Mouse (Mus musculus) heart, embryonic 10.5 days (tissue): ENCODE measurements around the gene Gm20388. TPM values are rescaled to one million over a fixed set of nuclear protein-coding genes. Genes with fewer than 3 reads are reported as not detected.

Experiments
- DNase-seq: peaks from one replicate; pipeline ENCODE4 v3.0.0-alpha.2; 2017; ENCODE audit warnings: low spot score
- H3K27ac ChIP-seq: fragments of 300-500 bp; sonication (generic); 2 replicates; pipeline ENCODE4 v1.5.1; 2016; ENCODE audit warnings: mild to moderate bottlenecking
- H3K27me3 ChIP-seq: fragments of 300-500 bp; sonication (generic); 2 replicates; pipeline ENCODE4 v1.6.1; 2016; ENCODE audit warnings: mild to moderate bottlenecking; ENCODE audit not compliant: poor library complexity, insufficient read depth, severe bottlenecking
- H3K36me3 ChIP-seq: fragments of 300-500 bp; sonication (generic); 2 replicates; pipeline ENCODE4 v1.6.1; 2016; ENCODE audit warnings: mild to moderate bottlenecking, moderate library complexity
- H3K4me1 ChIP-seq: fragments of 300-500 bp; sonication (generic); 2 replicates; pipeline ENCODE4 v1.6.1; 2016; ENCODE audit warnings: mild to moderate bottlenecking
- H3K4me3 ChIP-seq: fragments of 300-500 bp; sonication (generic); 2 replicates; pipeline ENCODE4 v1.5.1; 2016; ENCODE audit warnings: mild to moderate bottlenecking, moderate library complexity
- H3K9me3 ChIP-seq: fragments of 300-500 bp; sonication (generic); 2 replicates; pipeline ENCODE4 v1.6.1; 2016; ENCODE audit warnings: mild to moderate bottlenecking, moderate library complexity
- WGBS: fragments of 180-500 bp; shearing (Covaris S2); methylation state at CpG from one replicate; pipeline ENCODE4 v1.1.7; 2016; 5-methylcytosine and 5-hydroxymethylcytosine counted together
- polyA plus RNA-seq: library from polyadenylated mRNA; unstranded; fragments of >200 nt; fragmentation: Nextera tagmentation; extraction: Ambion mirVana; gene quantifications from 2 replicates; pipeline ENCODE4 v1.2.1, GENCODE M21; 2016

Gm20388 gene
- polyA plus RNA-seq, 1 experiment from 2014 or later = 4.5 TPM

- WGBS = 41% methylated on average over 2 of the region's 2 CpGs
- no peak for DNase-seq
- no peaks in the 10 kb centered on the region for H3K9me3 ChIP-seq
- H3K4me1 ChIP-seq = peaks cover 10% of the 10 kb centered on the region
- peak overlapping the region; percentile 64; the same call in 1 of the 2 replicates for H3K27ac ChIP-seq
- no peak overlapping the region for H3K4me3 ChIP-seq
- no peaks in the 10 kb centered on the region for H3K27me3 ChIP-seq
- no peaks in the 10 kb centered on the region for H3K36me3 ChIP-seq
Observed at GRCm38 (mm10) chr8:124212148-124212547, 4301.5 kb downstream of the Gm20388 start.

DNA sequence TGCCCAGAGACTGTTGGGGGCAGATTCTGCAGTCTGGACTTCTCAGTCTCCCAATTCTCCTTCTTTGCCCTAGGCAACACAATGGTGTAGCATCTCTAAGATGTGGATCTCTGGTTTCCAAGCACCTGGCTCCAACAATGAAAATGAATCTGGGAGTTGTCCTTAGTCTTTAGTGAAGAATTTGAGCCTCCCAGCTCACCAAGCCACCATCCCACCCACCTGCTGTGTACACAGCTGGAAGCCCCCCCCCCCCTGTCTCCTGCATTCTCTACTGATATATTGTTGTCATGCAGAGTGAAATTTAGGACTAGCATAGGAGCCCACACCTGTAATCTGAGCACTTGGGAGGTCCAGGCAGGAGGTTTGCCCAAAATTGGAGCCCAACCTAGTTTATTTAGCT lies 4306.3 kb downstream of the Gm20388 start:
- no peak overlapping the region for H3K27ac ChIP-seq
- peaks cover 10% of the 10 kb centered on the region for H3K4me1 ChIP-seq
- no peaks in the 10 kb centered on the region for H3K27me3 ChIP-seq
- no peak overlapping the region for H3K4me3 ChIP-seq
- DNase-seq = no peak
- H3K36me3 ChIP-seq = no peaks in the 10 kb centered on the region
- H3K9me3 ChIP-seq = no peaks in the 10 kb centered on the region

DNA sequence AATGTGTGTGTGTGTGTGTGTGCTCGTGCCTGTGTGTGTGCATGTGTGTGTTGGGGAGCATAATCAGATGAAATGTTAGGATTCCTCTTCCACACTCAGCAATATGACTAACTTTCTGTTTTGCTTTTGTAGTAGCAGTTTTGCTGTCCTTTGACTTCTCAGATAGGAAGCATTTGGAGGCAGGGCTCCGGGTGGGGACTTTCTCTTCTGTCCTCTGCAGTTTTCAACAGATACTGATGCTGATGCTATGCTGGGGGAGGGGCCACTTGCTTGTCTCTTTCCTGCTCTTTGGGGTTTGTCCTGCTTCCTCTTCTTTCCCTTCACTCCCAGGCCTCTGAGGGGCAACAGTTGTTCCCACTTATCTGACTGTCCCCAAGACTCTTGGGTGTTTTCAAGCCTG lies 4319.2 kb downstream of the Gm20388 start:
- DNase-seq = no peak
- Histone ChIP-seq H3K4me1 (peaks cover 43% of the 10 kb centered on the region), H3K9me3 (no peaks in the 10 kb centered on the region), H3K4me3 (no peak overlapping the region), H3K27me3 (peaks cover 8% of the 10 kb centered on the region), H3K36me3 (no peaks in the 10 kb centered on the region), H3K27ac (peak overlapping the region; percentile 76)
- 61% methylated on average over 2 of the region's 2 CpGs for WGBS

GRCm38 (mm10) chr8:124230496-124231175 lies 4320.0 kb downstream of the Gm20388 start:
- DNase-seq = no peak
- peaks cover 7% of the 10 kb centered on the region for H3K27me3 ChIP-seq
- WGBS = 32% methylated on average over 8 of the region's 8 CpGs
- peak overlapping the region; percentile 97 for H3K4me3 ChIP-seq
- no peaks in the 10 kb centered on the region for H3K9me3 ChIP-seq
- peak overlapping the region; percentile 87 for H3K27ac ChIP-seq
- H3K36me3 ChIP-seq = no peaks in the 10 kb centered on the region
- peaks cover 51% of the 10 kb centered on the region for H3K4me1 ChIP-seq

DNA sequence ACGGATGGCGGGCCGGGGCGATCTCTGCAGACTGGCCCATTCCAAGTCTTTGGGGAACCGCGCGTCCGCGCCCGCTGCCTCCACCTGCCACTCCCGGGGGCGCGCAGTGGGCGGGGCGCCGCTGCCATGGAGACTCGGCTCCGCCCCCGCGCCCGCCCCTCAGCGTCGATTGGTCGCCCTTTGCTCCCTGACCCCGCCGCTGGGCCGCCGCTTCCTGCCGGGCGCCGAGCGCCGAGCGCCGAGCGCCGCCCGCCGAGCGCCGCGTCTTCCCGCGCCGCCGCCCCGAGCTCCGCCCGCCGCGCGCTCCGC lies 4320.5 kb downstream of the Gm20388 start, which contains the start of gene Galnt2:
Gene Galnt2, plus strand, starts transcription at position 216 of the 309 bp plus-strand sequence.
- Histone ChIP-seq H3K9me3 (no peaks in the 10 kb centered on the region), H3K36me3 (no peaks in the 10 kb centered on the region), H3K4me1 (peaks cover 56% of the 10 kb centered on the region), H3K27me3 (peaks cover 7% of the 10 kb centered on the region), H3K27ac (peak within 1 kb of the TSS; percentile 87), H3K4me3 (peak within 1 kb of the TSS; percentile 97)
- 4% methylated on average over 53 of the region's 53 CpGs for WGBS
- DNase-seq = peak; percentile 89

GRCm38 (mm10) chr8:124231485-124232279 lies 4321.0 kb downstream of the Gm20388 start:
- Histone ChIP-seq H3K36me3 (0 out of 2 replicates have a peak, but pooled peaks cover 2% of the 10 kb centered on the region), H3K27ac (peak overlapping the region; percentile 87), H3K9me3 (no peaks in the 10 kb centered on the region), H3K4me1 (peaks cover 58% of the 10 kb centered on the region), H3K27me3 (peaks cover 7% of the 10 kb centered on the region), H3K4me3 (peak overlapping the region; percentile 97)
- 4% methylated on average over 83 of the region's 83 CpGs for WGBS
- peak; percentile 82 for DNase-seq

DNA sequence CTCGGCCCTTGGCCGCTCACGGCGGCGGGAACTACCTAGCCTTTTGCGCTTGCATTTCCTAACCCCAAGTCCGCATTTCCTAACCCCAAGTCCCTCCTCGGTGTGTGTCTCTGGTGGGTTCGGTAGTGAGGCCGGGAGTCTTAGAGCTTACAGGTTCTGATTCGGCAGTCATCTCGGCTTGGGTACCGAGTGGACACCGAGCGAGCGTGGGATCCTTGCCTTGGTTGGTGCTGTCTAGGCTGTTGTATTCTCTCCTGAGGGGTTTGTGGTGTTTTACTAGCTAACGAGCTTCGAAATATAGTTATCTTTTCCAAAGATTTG lies 4321.6 kb downstream of the Gm20388 start:
- WGBS = 4% methylated on average over 18 of the region's 18 CpGs
- H3K9me3 ChIP-seq = no peaks in the 10 kb centered on the region
- 0 out of 2 replicates have a peak, but pooled peaks cover 4% of the 10 kb centered on the region for H3K36me3 ChIP-seq
- peaks cover 60% of the 10 kb centered on the region for H3K4me1 ChIP-seq
- H3K27me3 ChIP-seq = peaks cover 7% of the 10 kb centered on the region
- H3K27ac ChIP-seq = peak overlapping the region; percentile 87
- DNase-seq = no peak
- H3K4me3 ChIP-seq = peak overlapping the region; percentile 97

- WGBS = 48% methylated on average over 2 of the region's 2 CpGs
- H3K27me3 ChIP-seq = peaks cover 24% of the 10 kb centered on the region
- no peaks in the 10 kb centered on the region for H3K9me3 ChIP-seq
- 0 out of 2 replicates have a peak, but pooled peaks cover 4% of the 10 kb centered on the region for H3K36me3 ChIP-seq
- no peak for DNase-seq
- H3K4me3 ChIP-seq = no peak overlapping the region
- peaks cover 80% of the 10 kb centered on the region for H3K4me1 ChIP-seq
- H3K27ac ChIP-seq = no peak overlapping the region
Observed at GRCm38 (mm10) chr8:124234496-124234895, 4323.9 kb downstream of the Gm20388 start.

DNA sequence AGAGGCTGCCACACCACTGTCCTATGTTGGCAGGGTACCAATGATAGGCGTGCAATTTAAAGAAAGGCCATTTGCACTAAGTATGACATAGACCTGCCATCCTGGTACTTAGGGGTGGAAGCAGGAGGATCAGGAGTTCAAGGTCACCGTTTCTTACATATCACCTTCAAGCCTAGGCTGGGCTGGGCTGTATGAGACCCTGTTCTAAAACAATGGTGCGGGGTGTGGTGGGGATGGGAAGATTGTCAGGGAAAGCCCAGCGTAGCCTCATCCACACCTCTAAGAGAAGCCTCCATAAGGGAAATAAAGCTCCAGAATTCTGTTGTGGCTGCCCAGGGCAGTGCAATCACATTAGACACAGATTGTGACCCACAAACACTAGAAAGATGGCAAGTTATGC lies 4324.9 kb downstream of the Gm20388 start:
- H3K4me3 ChIP-seq = no peak overlapping the region
- H3K9me3 ChIP-seq = no peaks in the 10 kb centered on the region
- H3K4me1 ChIP-seq = peaks cover 81% of the 10 kb centered on the region
- DNase-seq = no peak
- H3K27me3 ChIP-seq = peaks cover 24% of the 10 kb centered on the region
- 0 out of 2 replicates have a peak, but pooled peaks cover 4% of the 10 kb centered on the region for H3K36me3 ChIP-seq
- no peak overlapping the region for H3K27ac ChIP-seq
- WGBS = 84% methylated on average over 4 of the region's 4 CpGs

DNA sequence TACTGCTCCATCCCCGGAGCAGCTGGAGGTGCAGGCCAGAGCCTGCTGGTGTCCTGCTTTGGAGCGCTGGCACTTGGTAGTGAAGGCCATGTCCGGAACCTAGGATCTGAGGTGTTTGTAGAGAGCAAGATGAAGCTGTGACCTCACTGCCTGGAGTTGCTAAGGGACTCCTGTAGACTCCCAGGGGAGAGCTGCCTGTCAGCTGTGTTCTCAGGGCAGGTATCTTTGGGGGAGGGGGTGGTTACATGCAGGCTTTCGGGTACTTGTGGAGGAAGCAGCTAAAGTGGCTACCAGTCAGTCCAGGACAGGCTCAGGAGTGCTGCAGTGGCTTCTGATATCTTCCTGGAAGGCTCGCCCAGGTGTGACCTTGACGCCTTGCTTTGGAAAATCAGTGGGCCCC lies 4328.7 kb downstream of the Gm20388 start:
- WGBS = 71% methylated on average over 6 of the region's 6 CpGs
- Histone ChIP-seq H3K4me3 (0 out of 2 replicates have a peak overlapping the region, but pooled peaks have one; percentile 5), H3K36me3 (peaks cover 17% of the 10 kb centered on the region), H3K27ac (no peak overlapping the region), H3K9me3 (no peaks in the 10 kb centered on the region), H3K27me3 (peaks cover 26% of the 10 kb centered on the region), H3K4me1 (peaks cover 62% of the 10 kb centered on the region)
- DNase-seq = no peak

DNA sequence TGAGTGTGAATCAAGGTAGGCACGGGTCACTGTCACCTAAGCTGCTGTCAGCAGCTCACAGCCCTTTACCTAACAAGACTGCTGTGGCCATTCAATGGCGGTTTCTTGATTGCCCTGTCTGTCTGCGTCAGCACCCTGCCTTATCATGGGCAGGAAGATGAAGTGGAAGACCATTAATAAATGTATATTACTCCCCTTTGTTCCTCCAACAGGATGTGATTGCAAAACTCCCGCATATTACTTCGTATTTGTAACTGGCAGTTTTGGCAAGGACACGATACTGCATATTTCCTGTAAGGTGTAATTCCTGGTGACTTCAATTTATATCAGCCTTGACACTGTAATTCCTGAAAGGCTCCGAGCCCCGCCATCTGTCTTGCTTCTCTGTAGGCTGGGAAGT lies 4330.3 kb downstream of the Gm20388 start:
- no peak overlapping the region for H3K27ac ChIP-seq
- peaks cover 50% of the 10 kb centered on the region for H3K4me1 ChIP-seq
- no peak overlapping the region for H3K4me3 ChIP-seq
- no peak for DNase-seq
- peaks cover 39% of the 10 kb centered on the region for H3K27me3 ChIP-seq
- H3K36me3 ChIP-seq = peaks cover 25% of the 10 kb centered on the region
- H3K9me3 ChIP-seq = no peaks in the 10 kb centered on the region
- WGBS = 49% methylated on average over 8 of the region's 8 CpGs

DNA sequence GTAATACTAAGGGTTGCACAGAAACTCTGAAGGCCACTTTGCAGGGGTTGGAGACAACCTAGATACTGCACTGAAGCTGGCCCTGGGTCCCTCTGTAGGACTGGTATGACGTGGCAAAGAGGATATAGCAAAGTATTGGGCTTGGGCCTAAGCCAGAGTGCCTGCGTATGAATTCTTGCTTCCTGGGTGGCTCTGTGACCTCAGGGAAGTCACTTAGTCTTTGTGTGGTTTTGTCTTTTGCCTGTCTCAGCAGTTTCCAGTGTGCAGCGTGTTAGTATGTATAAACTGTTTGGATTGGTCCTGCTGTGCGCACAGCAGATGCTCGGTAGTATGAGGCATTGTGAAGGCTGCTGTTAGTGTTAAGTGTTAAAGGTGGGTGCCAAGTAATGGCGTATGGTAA lies 4331.6 kb downstream of the Gm20388 start:
- H3K9me3 ChIP-seq = no peaks in the 10 kb centered on the region
- no peak overlapping the region for H3K27ac ChIP-seq
- peaks cover 24% of the 10 kb centered on the region for H3K36me3 ChIP-seq
- peaks cover 54% of the 10 kb centered on the region for H3K4me1 ChIP-seq
- no peak for DNase-seq
- H3K4me3 ChIP-seq = no peak overlapping the region
- H3K27me3 ChIP-seq = peaks cover 44% of the 10 kb centered on the region
- 90% methylated on average over 6 of the region's 6 CpGs for WGBS

GRCm38 (mm10) chr8:124242913-124243312 lies 4332.3 kb downstream of the Gm20388 start:
- Histone ChIP-seq H3K4me3 (no peak overlapping the region), H3K4me1 (peaks cover 50% of the 10 kb centered on the region), H3K9me3 (no peaks in the 10 kb centered on the region), H3K27ac (no peak overlapping the region), H3K36me3 (peaks cover 31% of the 10 kb centered on the region), H3K27me3 (peaks cover 45% of the 10 kb centered on the region)
- no peak for DNase-seq
- 92% methylated on average over 5 of the region's 5 CpGs for WGBS
